Mouse (Mus musculus) forebrain, embryonic 16.5 days (tissue): Measurements from ENCODE around the gene Paqr9. TPM values are rescaled to one million over a fixed set of nuclear protein-coding genes. Genes with fewer than 3 reads are reported as not detected.

Source experiments
- ATAC-seq: fragments of 200-750 bp; cut with Nextera tagmentation; 2 replicates; pipeline ENCODE4 v1.8.0; 2017; ENCODE audit warnings: mild to moderate bottlenecking, moderate library complexity
- H3K27ac ChIP-seq: fragments of 300-500 bp; sonication (generic); 2 replicates; pipeline ENCODE4 v1.5.1; 2014; ENCODE audit warnings: low read length, control low read depth
- H3K27me3 ChIP-seq: fragments of 300-500 bp; sonication (generic); replicated peaks from 2 replicates; pipeline ENCODE4 v1.6.1; 2014; ENCODE audit warnings: low read length; ENCODE audit not compliant: control insufficient read depth, insufficient read depth
- H3K36me3 ChIP-seq: fragments of 300-500 bp; sonication (generic); 2 replicates; pipeline ENCODE4 v1.6.1; 2014; ENCODE audit not compliant: control insufficient read depth, insufficient read depth
- H3K4me1 ChIP-seq: fragments of 300-500 bp; sonication (generic); replicated peaks from 2 replicates; pipeline ENCODE4 v1.6.1; 2014; ENCODE audit warnings: low read length; ENCODE audit not compliant: control insufficient read depth, insufficient read depth
- H3K4me2 ChIP-seq: fragments of 300-500 bp; sonication (generic); 2 replicates; pipeline ENCODE4 v1.6.1; 2014; ENCODE audit warnings: mild to moderate bottlenecking, low read length, control low read depth
- H3K4me3 ChIP-seq: fragments of 300-500 bp; sonication (generic); replicated peaks from 2 replicates; pipeline ENCODE4 v1.5.1; 2014; ENCODE audit warnings: mild to moderate bottlenecking, low read length, control low read depth
- H3K9ac ChIP-seq: fragments of 300-500 bp; sonication (generic); replicated peaks from 2 replicates; pipeline ENCODE4 v1.6.1; 2014; ENCODE audit warnings: low read depth, low read length, control low read depth
- H3K9me3 ChIP-seq: fragments of 300-500 bp; sonication (generic); 2 replicates; pipeline ENCODE4 v1.6.1; 2016; ENCODE audit warnings: low read length; ENCODE audit not compliant: control insufficient read depth
- WGBS: fragments of 180-500 bp; shearing (Covaris S2); extraction: QIAGEN DNeasy Blood & Tissue Kit; methylation state at CpG from one replicate; pipeline ENCODE4 v1.1.7; 2014; 5-methylcytosine and 5-hydroxymethylcytosine counted together
- polyA plus RNA-seq: library from polyadenylated mRNA; unstranded; fragments of >200 nt; fragmentation: Nextera tagmentation; extraction: Ambion mirVana; gene quantifications from 2 replicates; pipeline ENCODE4 v1.2.1, GENCODE M21; 2015

The Paqr9 gene
- polyA plus RNA-seq, 1 experiment from 2014 or later, result 4.0 TPM

DNA sequence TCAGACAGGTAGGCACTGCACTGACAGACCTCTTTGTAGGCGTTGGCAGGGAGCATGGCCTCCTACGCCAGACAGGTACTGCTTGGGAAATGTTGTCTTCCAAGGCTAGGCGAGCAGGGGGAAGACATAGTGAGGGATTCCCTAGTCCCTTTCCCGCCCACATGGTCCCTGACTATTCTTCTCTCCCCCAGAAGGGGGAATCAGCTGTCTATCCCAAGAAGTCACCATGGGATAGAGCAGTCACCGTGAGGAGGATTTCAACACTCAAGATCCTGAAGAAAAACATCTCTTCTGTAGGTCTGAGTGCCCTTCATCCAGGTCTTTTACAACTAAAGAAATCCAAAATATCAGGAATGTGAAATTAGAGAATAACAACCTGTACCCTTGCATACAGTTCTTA lies 47.7 kb downstream of the Paqr9 start:
- no peaks in the 10 kb centered on the region for H3K36me3 ChIP-seq
- H3K9ac ChIP-seq, result no peak overlapping the region
- WGBS, result 68% methylated on average over 5 of the region's 5 CpGs
- no peaks in the 10 kb centered on the region for H3K27me3 ChIP-seq
- H3K9me3 ChIP-seq, result no peaks in the 10 kb centered on the region
- no peak overlapping the region for H3K27ac ChIP-seq
- no peak overlapping the region for H3K4me3 ChIP-seq
- H3K4me2 ChIP-seq, result no peak overlapping the region
- H3K4me1 ChIP-seq, result no peaks in the 10 kb centered on the region
- no peak for ATAC-seq

DNA sequence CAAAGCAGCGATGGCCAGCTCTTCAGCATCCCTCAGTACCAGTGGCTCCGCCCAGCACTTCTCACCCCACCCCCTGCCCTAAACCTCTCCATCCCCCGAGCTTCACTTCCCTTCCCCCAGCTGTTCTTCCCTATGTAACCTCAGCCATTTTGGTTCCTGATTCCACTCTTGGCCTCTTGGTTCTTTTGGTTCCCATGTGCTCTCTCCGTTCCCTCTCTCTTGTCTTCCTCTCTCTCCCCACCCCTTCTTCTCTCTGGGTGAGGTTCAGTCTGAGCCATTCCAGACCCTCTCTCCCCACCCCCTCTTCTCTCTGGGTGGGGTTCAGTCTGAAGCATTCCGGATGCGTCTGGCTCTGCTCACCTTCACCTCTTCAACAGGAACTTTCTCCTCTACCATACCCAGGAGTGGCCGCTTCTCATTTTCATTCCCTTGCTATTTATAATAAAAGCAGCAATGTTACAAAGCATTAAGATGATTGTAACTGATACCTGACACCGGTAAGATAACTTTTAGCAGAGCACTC lies 52.9 kb downstream of the Paqr9 start:
- Histone ChIP-seq H3K36me3 (no peaks in the 10 kb centered on the region), H3K4me2 (no peak overlapping the region), H3K4me3 (no peak overlapping the region), H3K27ac (no peak overlapping the region), H3K9ac (no peak overlapping the region), H3K27me3 (no peaks in the 10 kb centered on the region), H3K9me3 (no peaks in the 10 kb centered on the region), H3K4me1 (peaks cover 6% of the 10 kb centered on the region)
- WGBS, result 88% methylated on average over 8 of the region's 8 CpGs
- no peak for ATAC-seq

DNA sequence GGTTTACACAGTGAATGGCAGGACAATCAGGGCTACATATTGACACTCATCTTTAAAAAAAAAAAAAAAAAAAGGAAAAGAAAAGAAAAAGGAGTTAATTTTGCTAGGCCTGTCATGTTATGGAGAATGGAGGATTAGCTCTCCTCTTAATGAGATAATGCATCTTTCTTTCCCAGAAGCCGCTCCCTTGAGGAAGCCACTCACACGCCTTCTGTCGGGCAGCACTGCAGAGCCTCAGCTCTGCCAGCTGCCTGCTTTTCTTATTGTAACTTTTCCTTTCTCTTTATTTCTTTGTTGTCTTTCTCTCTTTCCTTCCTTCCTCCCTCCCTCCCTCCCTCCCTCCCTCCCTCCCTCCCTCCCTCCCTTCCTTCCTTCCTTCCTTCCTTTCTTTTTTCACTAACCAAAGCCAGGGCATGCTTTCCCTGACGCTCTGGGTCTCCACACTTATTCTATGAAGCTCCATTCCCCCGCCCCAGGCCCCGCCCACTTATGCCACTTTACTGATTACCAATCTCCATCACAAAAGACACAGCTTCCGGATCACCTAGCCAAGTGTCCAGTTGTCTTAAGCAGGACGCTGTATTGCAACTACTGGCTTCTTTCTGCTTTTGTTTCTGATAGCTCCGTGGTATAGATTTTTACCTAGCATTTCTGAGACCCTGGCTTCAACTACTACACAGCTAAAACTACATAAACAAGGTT lies 54.1 kb downstream of the Paqr9 start:
- Histone ChIP-seq H3K4me2 (peak overlapping the region; percentile 44), H3K4me1 (peaks cover 6% of the 10 kb centered on the region), H3K27me3 (no peaks in the 10 kb centered on the region), H3K9ac (no peak overlapping the region), H3K9me3 (no peaks in the 10 kb centered on the region), H3K36me3 (no peaks in the 10 kb centered on the region), H3K27ac (no peak overlapping the region), H3K4me3 (0 out of 2 replicates have a peak overlapping the region, but pooled peaks have one; percentile 14)
- 1% methylated on average over 9 of the region's 9 CpGs for WGBS
- peak; percentile 65 for ATAC-seq

DNA sequence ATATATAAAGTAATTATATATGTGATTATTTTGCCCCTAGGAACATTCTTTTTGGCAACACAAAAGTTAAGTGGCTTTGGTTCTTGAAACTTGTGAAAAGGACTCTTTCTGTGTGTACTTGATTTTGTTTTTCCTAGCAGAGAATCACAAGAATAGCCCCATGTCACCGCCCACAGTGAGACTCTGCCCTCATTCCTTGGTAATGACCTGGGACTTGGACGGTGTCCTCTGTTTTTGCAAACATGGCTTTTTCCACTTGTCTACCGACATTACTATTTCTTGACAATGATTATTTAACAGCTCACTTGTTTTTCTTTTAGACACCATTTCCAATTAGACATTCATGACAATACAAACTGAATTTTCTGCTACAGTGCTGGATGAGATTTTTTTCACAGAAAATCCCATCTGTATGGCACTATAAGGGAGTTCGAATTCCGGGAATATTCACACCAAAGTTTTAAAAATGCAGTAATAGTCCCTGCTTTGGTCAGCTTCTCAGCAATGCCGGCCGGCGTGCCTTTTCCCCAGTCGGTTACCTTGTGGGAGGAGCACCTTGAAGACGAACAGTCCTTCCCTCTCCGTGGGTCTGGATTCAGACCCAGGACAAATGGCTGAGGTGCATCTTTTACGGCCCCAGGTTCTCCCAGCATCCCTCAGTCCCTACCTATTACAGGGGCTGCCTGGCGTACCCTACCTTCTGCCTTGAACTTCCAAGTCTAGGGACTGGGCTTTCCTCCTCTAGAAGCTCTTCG lies 55.6 kb downstream of the Paqr9 start:
- no peak overlapping the region for H3K27ac ChIP-seq
- H3K9ac ChIP-seq, result no peak overlapping the region
- no peaks in the 10 kb centered on the region for H3K9me3 ChIP-seq
- WGBS, result 71% methylated on average over 14 of the region's 14 CpGs
- H3K4me3 ChIP-seq, result no peak overlapping the region
- H3K4me1 ChIP-seq, result peaks cover 6% of the 10 kb centered on the region
- no peaks in the 10 kb centered on the region for H3K27me3 ChIP-seq
- no peak overlapping the region for H3K4me2 ChIP-seq
- no peak for ATAC-seq
- no peaks in the 10 kb centered on the region for H3K36me3 ChIP-seq

DNA sequence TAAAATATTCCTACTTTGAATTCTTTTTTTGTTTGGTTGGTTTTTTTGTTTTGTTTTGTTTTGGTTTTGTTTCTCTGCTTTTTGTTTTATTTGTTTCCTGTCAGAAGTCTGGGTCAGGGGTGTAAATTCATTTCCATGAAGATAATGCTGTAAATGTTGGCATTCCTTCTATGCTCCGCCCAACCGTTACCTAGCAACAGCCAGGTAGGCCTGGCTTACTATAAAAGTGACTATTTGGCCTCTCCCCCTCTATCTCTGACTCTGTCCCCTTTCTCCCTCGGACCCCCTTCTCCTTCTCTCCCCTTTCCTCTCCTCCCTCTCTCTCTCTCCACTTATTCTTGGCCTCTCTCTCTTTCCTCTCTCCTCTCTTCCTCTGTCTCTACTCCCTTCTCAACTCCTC lies 56.5 kb downstream of the Paqr9 start:
- Histone ChIP-seq H3K4me2 (no peak overlapping the region), H3K27me3 (no peaks in the 10 kb centered on the region), H3K9me3 (no peaks in the 10 kb centered on the region), H3K4me1 (peaks cover 6% of the 10 kb centered on the region), H3K9ac (no peak overlapping the region), H3K4me3 (no peak overlapping the region), H3K27ac (no peak overlapping the region), H3K36me3 (no peaks in the 10 kb centered on the region)
- WGBS, result 84% methylated on average over 3 of the region's 3 CpGs
- no peak for ATAC-seq

Other genes starting within 250 kb of the Paqr9 start
- 10.9 and 13.6 TPM in 2 replicates for gene Chst2, start 152.9 kb upstream of the Paqr9 start, polyA plus RNA-seq
- gene U2surp, start 47.7 kb upstream of the Paqr9 start, polyA plus RNA-seq, result 132 and 152 TPM in 2 replicates
- 1.7 and 1.8 TPM in 2 replicates for gene Pcolce2, start 77.9 kb downstream of the Paqr9 start, polyA plus RNA-seq
- gene Trpc1, start 190.7 kb downstream of the Paqr9 start, polyA plus RNA-seq, result 6.2 and 6.4 TPM in 2 replicates